Mouse (Mus musculus) embryonic fibroblast, embryonic 13.5 days (primary cell): ENCODE data around the gene Zkscan6. TPM values are rescaled to one million over a fixed set of nuclear protein-coding genes. Genes with fewer than 3 reads are reported as not detected.

Experiments used
- H3K27ac ChIP-seq: 2 replicates; pipeline ENCODE4 v1.5.1; 2012; ENCODE audit warnings: low read length, control low read depth, inconsistent platforms; ENCODE audit not compliant: insufficient read depth
- H3K4me1 ChIP-seq: 2 replicates; pipeline ENCODE4 v1.6.1; 2011; ENCODE audit warnings: low read length; ENCODE audit not compliant: control insufficient read depth, insufficient read depth
- H3K4me3 ChIP-seq: 2 replicates; pipeline ENCODE4 v1.5.1; 2011; ENCODE audit warnings: mild to moderate bottlenecking, control low read depth, low read length; ENCODE audit not compliant: insufficient read depth
- CTCF ChIP-seq: IDR thresholded peaks from 2 replicates; pipeline ENCODE4 v1.5.1; 2011; ENCODE audit warnings: mild to moderate bottlenecking, control low read depth, low read length, moderate library complexity, borderline replicate concordance; ENCODE audit not compliant: insufficient read depth
- POLR2A ChIP-seq: IDR thresholded peaks from 2 replicates; pipeline ENCODE4 v1.6.1; 2011; ENCODE audit warnings: low read depth, mild to moderate bottlenecking, control low read depth, low read length, moderate library complexity
- polyA plus RNA-seq: library from polyadenylated mRNA; stranded (reverse); fragments of >200 nt; gene quantifications from 2 replicates; pipeline ENCODE4 v1.2.4, GENCODE M21; 2011; ENCODE audit warnings: low read depth; ENCODE audit not compliant: missing spikeins, insufficient read length

The Zkscan6 gene
- polyA plus RNA-seq, 1 experiment, result 9.1 TPM

DNA sequence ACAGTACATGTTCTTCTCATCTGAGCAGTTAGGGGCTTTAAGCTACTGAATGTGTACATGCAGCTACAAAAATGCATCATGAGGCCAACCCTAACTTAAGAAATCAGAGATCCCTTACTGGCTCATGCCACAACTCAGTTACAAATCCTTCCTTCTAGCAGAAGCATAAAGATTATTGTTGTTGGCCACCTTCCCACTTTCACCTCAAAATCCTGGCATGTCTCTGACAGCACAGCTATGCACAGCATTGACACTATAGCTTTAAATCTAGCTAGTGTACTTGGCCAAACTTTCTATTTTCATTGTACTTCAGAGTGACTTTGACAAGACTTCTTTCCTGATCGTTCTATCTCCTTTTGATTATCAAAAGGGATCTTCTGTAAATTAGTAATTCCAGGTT, 27.9 kb upstream of the Zkscan6 start:
- peak overlapping the region; percentile 80 for H3K27ac ChIP-seq
- TF ChIP-seq CTCF (no peak), POLR2A (no peak)
- no peak overlapping the region for H3K4me3 ChIP-seq
- peaks cover 21% of the 10 kb centered on the region for H3K4me1 ChIP-seq

DNA sequence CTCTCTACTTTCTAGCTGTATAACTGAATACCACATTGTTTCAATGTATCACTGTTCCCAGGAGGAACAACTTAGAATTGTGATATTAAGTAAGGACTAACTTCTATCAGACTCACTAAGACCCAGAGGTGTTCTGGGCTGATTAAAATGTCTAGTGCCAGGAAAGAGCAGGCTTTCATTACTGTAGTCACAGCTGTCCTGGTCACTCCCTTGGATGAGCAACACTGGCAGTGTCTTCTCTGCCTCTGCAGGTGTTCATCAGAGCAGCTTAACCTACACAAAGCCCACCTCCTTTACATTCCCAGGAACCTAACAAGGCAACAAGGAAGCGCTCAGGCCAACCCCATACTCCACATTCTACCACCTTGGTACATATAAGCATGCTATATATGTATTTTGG, 27.4 kb upstream of the Zkscan6 start:
- no peak for TF ChIP-seq POLR2A
- no peak for TF ChIP-seq CTCF
- Histone ChIP-seq H3K4me3 (no peak overlapping the region), H3K27ac (0 out of 2 replicates have a peak overlapping the region, but pooled peaks have one; percentile 6), H3K4me1 (peaks cover 21% of the 10 kb centered on the region)

DNA sequence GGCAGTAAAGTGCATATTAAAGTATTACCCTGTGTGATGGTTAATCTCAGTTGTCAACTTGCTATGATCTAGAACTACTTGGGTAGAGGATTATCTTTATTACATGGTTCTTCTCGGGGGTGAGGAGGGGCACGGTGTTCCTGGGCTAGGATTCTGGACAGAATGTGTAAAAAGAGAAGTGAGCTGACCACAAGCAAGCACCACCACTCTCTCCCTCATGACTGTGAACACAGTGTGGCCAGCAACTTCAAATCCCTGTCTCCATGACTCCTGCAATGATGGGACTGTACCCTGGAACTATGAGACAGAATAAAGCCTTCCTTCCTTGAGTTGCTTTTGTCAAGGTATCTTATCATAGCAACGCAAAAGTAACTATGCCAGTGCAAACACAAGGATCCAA, 25.4 kb upstream of the Zkscan6 start:
- Histone ChIP-seq H3K4me3 (no peak overlapping the region), H3K4me1 (peaks cover 26% of the 10 kb centered on the region), H3K27ac (no peak overlapping the region)
- TF ChIP-seq POLR2A, result no peak
- no peak for TF ChIP-seq CTCF

DNA sequence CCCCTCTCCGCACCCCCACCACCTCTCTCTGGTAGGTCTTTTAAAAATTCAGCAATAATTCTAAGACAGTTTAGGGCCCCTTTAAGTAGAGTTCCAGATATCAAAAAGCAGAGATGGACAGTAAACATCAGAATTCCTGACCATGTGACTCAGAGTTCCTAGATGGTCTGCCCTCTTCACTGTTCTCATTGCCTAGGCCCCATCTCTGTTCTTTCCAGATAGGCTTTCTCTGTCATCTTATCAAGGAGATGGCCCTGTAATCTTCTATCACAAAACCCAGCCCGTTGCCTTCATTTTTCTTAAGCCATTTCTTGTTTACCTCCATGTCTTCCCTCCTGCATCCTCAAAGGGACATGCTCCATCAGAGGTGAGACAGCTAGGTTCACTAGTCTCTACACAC, 20.8 kb upstream of the Zkscan6 start:
- TF ChIP-seq POLR2A (no peak), CTCF (no peak)
- Histone ChIP-seq H3K4me3 (peak overlapping the region; percentile 17), H3K4me1 (peaks cover 8% of the 10 kb centered on the region), H3K27ac (no peak overlapping the region)

DNA sequence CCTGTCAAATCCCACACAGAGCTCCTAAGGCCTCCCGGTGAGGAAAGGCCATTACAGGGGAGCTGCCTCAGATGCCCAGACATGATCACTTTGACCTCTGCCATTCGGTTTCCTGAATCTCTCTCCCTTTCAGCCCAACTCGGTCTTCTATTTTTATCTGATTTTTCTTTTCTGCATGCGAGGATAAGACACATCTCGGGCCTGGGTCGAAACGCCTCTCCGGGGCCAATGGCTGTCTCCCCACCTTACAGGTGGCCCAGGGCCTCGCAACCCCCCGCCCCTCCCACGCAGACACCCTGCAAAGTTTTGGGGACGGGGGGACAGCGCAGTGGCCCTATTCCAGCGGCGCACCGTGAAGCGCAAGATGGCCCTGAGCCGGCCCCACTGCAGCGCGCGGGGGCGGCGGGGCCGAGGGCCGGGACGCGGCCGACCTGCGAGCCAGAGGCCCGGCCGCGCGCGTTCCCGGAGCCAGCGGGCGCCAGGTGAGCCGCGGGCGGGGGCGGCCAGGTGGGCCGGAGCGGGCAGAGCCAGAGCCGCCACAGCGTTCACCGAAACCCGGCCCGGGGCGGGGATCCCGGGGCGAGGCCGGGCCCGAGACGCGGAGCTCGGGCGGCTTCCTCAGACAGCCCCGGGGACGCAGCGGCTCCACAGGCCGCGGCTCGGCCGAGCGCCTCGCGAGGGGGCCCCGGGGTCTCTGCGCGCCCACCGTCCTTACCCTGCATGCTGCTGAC, 19.4 kb upstream of the Zkscan6 start:
- H3K4me3 ChIP-seq, result peak overlapping the region; percentile 75
- H3K27ac ChIP-seq, result no peak overlapping the region
- peaks cover 8% of the 10 kb centered on the region for H3K4me1 ChIP-seq
- TF ChIP-seq CTCF, result no peak
- no peak for TF ChIP-seq POLR2A

DNA sequence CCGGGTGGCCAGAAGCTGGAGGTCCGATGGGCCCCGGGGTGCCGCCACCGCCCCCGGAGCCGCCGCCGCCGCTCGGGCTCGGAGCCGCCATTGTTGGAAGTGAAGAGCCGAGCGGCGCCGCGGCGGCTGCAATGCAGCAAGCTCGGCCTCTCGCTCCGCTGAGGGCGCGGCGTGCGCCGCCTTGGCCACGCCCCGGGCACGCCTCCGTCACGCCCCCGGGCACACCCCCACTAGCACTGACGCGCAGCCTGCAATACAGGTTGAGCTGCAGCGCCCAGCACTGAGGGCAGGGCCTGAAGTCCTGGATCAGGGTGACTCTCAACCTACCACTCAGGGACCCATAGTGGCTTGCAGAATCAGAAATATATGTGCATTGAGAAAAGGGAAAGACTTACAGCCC, 18.8 kb upstream of the Zkscan6 start, which contains the start of gene Map2k4:
TSS of gene Map2k4 (minus strand) at position 144 of the 400 bp plus-strand sequence.
- TF ChIP-seq CTCF, result no peak
- TF ChIP-seq POLR2A, result peak; percentile 77
- peak within 1 kb of the TSS; percentile 75 for H3K4me3 ChIP-seq
- peaks cover 8% of the 10 kb centered on the region for H3K4me1 ChIP-seq
- H3K27ac ChIP-seq, result no peak within 1 kb of the TSS

DNA sequence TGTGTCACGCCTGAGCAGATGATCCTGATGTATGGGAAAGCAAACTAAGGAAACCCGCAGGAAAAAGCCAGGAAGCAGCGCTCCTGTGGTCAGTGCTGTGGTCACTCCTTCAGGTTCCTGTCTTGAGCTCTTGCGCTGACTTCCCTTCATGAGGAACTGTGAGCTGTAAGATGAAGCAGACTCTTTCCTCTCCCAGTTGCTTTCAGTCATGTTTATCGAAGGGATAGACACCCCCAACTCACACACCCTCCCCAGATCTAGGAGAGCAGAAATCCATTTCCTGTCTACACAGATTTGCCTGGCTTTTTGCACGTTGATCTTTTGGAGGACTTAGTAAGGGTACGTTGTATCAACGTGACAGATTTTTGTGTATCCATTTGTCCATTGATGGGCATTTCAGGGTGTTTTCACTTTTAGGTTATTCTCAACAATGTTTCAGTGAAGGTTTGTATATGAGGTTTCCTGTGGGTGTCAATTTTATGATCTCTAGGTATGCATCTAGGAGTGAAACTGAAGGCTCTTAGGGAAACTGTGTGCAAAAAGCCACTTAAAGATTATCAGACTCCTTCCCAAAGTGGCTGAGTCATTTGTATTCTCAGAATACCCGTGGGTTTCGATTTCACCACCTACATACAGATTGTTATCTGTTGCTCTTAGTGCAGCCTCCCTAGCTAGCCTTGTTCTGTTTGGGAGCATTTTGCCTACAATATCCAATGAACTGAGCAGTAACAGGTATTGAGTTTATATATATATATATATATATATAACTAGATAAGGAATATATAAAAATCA, 12.4 kb upstream of the Zkscan6 start:
- no peak overlapping the region for H3K4me3 ChIP-seq
- TF ChIP-seq CTCF (no peak), POLR2A (no peak)
- no peak overlapping the region for H3K27ac ChIP-seq
- H3K4me1 ChIP-seq, result peaks cover 3% of the 10 kb centered on the region; the same call in 1 of the 2 replicates

DNA sequence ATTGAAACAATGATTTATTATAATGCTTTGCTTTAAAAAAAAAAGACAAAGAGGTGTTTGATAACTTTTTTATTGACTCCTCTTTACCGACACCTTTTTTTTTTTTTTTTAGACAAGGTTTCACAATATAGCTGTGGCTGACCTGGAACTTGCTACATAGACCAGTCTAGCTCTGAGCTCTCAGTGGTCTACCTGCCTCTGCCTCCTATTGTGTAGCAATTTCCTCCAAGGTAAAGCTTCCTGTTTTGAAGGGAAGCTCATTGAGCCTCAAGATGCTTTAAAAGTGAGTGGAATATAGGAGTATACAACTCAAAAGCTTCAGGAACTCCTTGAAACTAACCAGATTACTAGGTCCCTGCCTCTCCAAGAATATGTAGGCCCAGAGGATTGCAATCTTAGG, 11.1 kb upstream of the Zkscan6 start:
- peaks cover 3% of the 10 kb centered on the region; the same call in 1 of the 2 replicates for H3K4me1 ChIP-seq
- TF ChIP-seq POLR2A, result no peak
- no peak for TF ChIP-seq CTCF
- H3K27ac ChIP-seq, result no peak overlapping the region
- no peak overlapping the region for H3K4me3 ChIP-seq

DNA sequence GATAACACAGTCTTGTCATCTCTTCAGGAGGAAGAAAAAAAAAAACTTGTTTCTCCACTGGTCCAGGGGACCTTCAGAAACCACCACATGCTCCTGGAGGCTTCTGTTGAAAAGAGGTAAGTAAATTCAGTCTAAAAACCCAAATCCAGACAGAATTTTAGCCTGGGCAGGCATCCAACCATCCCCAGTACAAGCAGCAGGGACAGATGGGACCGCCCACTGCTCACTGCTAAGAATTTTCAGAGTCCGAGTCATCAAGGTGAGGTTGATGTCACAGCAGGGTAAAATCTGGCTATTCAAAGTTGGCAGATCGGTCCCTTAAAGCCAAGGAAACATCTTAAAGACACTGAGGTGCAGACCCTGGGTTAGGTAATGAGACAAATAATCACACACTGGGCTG, 5.1 kb upstream of the Zkscan6 start:
- H3K27ac ChIP-seq, result no peak overlapping the region
- no peak for TF ChIP-seq POLR2A
- TF ChIP-seq CTCF, result no peak
- no peaks in the 10 kb centered on the region for H3K4me1 ChIP-seq
- no peak overlapping the region for H3K4me3 ChIP-seq

DNA sequence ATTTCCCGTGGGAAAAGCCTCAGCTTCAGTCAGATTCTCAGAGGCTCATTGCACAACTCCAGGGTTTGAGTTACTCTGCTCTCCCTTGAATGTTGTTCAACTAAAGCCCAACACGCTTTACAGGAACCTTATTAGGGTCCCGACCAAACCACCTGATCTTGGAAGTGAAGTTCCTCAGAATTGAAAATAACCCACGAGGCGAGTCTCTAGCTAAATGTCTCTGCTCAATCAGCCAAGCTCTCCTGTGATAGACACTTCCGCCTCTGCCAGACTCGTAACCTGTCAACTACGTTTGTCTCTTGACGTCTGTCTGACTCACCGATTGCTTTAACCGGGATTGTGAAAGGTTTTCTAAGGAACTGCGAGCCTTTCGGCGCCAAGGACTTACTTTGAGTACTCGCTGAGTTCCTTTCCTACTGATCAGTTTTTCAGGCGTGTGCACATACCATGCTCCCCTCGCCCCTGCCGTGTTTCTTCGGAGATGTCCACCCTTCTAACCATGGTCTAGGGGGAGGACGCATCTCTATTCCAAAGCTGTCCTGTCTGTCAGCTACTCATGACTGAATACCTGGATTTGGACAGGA, 562 bp upstream of the Zkscan6 start:
- peak overlapping the region; percentile 28; the same call in 1 of the 2 replicates for H3K27ac ChIP-seq
- H3K4me3 ChIP-seq, result peak overlapping the region; percentile 68
- H3K4me1 ChIP-seq, result no peaks in the 10 kb centered on the region
- TF ChIP-seq POLR2A, result no peak
- no peak for TF ChIP-seq CTCF
